Mouse (Mus musculus) layer of hippocampus, adult 2 months (tissue): ENCODE measurements at regions not wholly inside any gene's neighbourhood (a gene's known extent, or its start where the extent isn't known, plus 50 kb on each side); places are given as distances from the start of the nearest gene placed in this dataset.

Experiments used
- DNase-seq, 2 experiments: peaks; one replicate each; pipeline ENCODE4 v3.0.0; 2022; ENCODE audit warnings: low spot score in 2 of 2
- H3K27ac ChIP-seq: fragments of 200-600 bp; 2 replicates; pipeline ENCODE4 v1.8.1; 2022
- H3K4me3 ChIP-seq: fragments of 200-600 bp; 2 replicates; pipeline ENCODE4 v1.8.1; 2022; ENCODE audit warnings: mild to moderate bottlenecking
- CTCF ChIP-seq: fragments of 200-600 bp; conservative IDR thresholded peaks from 2 replicates; pipeline ENCODE4 v1.8.1; 2022; ENCODE audit warnings: antibody characterized with exemption, mild to moderate bottlenecking, moderate library complexity

DNA sequence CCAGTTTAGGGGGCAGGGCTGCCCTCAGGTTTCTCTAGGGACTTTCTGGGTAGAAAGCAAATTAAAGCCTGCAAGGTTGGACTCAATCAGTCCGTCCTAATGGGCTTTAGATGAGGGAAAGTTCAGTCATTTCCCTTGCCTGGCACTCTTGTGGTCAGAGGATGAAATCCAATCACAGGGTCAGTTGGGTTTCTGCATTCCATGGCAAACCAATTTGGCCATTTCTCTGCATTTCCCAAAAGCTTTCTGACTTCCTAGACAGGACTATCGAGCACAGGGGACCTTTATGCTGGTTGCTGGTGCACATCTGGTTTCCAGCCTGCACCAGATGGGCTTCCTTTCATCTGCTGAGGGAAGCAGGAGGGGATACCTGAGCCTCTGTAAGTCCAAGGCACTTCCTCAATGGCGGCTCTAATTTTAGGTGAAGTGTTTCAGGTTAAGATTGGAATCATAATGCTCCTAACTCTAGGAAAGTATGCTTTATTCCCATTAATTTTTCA is 102.6 kb downstream of the Cyp26a1 start:
- no peak overlapping the region for H3K4me3 ChIP-seq
- TF ChIP-seq CTCF: no peak
- H3K27ac ChIP-seq: no peak overlapping the region
- DNase-seq: no peak

DNA sequence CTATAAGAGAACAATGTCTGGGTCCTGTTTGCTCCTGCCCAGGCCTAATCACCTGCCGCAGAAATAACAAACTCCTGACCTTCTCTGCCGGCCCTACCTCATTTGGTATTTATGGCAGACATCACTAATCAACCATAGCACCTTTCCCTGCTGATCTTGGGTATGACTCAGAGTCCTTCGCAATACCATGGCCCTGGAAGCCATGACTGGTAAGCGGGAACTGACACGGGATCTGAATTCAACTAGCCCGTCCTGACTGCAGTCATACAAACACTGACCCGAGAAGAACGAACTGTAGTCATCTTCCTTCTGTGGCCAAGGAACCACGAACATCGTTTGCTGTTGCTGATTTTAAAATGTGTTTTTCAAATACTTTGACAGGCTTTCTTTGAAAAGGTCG is 112.1 kb downstream of the Cyp26a1 start:
- Histone ChIP-seq H3K27ac (no peak overlapping the region), H3K4me3 (no peak overlapping the region)
- no peak for TF ChIP-seq CTCF
- no peak for DNase-seq

DNA sequence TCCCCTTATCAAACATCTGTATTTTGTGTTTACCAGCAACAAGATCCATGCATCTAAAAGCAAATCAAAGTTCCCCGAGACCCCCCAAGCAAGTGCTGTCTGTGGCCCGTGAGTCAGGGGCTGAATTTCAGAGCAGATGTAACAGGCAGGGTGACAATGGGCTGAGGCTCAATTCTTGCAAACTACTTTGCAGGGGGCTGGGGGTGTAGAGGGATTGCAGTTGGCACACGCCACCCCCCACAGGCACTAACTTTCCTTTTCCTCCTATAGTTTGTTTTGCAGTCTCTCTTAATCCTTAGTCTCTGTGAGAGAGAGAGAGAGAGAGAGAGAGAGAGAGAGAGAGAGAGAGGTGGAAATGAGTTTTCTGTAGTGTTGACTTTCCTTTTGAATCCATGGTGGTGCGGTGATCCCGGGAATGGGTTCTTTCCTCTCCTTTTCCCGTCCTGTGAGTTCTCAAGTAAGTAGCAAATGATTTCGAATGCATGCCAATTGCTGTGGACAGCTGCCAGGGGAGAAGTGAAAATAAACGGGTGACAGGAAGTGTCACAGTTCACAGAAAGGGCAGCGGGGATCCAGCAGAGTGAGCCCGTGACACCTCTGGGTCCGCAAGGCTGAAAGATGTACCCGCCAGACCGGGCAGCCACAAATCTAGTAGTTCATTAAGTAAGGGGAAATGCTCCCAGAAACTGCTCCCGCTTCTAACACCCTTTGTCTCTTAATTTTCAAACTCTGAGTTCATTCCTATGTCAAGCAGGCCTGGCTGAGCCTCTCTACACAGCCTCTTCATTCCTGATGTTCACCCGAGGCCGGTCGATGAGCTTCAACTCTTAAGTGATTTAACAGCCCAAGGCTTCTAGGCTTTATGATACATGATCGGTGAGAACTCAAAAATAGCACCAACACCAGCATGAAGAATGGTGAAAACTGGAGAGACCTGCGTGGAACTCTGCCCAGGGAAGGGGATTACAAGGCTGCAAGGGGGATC is 116.8 kb downstream of the Cyp26a1 start:
- TF ChIP-seq CTCF: no peak
- no peak for DNase-seq

DNA sequence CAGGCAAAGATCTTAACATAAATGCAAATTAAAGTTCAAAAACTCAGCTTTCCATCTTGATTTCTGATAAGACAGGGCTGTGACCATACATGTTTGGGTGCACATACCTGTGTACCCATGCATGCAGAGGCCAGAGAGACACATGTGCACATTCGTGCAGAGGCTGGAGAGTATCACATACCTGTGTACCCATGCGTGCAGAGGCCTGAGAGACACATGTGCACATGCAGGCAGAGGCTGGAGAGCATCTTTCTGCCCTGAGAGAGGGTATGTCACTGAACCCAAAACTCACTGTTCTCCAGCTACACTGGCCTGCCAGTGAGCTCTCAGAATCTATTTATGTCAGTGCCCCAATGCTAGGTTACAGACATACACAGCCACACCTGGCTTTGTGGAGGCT is 118.0 kb downstream of the Cyp26a1 start:
- DNase-seq: no peak
- no peak for TF ChIP-seq CTCF
- H3K4me3 ChIP-seq: no peak overlapping the region
- no peak overlapping the region for H3K27ac ChIP-seq

More for the DNA sequence above, 116.8 kb downstream of the Cyp26a1 start:
- Histone ChIP-seq H3K4me3 (no peak overlapping the region), H3K27ac (no peak overlapping the region)

DNA sequence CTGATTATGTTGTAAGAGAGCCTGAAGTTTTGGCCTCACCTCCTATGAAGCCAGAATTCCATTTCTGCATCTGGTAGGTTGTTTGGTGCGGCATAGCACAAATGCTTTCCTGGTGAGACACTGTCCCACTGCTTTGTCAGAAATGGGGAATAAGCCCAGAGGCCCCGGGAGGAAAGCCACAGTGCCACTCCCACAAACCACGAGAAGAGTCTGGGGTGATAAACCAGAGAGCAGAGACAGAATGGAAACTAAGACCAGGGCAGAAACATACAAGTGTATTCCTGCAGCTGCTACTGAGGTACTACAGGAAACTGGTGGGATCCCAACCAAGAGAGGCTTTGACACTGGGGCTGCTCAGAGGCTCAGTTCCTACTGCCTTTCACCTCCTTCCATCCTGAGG is 123.6 kb downstream of the Cyp26a1 start:
- no peak overlapping the region for H3K27ac ChIP-seq
- no peak for TF ChIP-seq CTCF
- no peak for DNase-seq
- no peak overlapping the region for H3K4me3 ChIP-seq

DNA sequence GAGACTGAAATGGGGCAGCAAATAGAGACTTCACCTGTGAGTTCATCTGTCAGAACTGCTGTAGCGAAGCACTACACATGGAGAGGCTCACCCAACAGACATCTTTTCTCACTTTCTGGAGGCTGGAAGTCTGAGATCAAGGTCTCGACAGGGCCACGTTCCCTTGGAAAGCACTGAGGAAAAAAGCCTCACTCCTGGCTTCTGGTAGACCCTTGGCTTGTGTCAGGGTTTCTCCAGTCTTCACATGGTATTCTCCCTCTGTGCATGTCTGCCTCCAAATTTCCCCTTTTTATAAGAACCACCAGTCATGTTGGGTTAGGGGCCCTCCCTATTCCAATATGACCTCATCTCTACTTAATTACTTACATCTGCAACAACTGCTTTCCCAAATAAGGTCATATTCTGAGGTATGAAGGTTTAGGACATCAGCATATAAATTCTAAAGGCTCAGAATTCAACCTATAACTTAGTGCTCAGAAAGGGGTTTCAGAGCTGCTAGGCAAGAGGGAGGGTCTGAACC is 124.1 kb downstream of the Cyp26a1 start:
- TF ChIP-seq CTCF: no peak
- no peak for DNase-seq
- H3K4me3 ChIP-seq: no peak overlapping the region
- H3K27ac ChIP-seq: no peak overlapping the region

DNA sequence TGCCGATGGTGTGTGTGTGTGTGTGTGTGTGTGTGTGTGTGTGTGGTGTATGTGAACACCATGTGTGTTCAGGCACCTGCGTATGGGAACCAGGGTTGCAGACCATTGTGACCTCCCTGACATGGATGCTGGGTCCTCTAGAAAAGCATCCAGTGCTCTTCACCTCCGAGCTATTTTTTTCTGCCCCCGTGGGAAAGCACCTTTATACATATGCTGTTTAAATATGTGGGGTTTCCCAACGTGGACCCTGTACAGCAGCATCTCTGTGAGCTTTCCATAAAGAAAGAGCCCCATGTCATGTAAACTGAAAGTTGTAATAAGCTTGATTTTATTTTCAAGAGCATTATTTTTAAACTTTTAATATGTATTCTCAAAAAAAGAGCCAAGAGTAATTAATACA is 126.6 kb downstream of the Cyp26a1 start:
- DNase-seq: no peak
- no peak for TF ChIP-seq CTCF

DNA sequence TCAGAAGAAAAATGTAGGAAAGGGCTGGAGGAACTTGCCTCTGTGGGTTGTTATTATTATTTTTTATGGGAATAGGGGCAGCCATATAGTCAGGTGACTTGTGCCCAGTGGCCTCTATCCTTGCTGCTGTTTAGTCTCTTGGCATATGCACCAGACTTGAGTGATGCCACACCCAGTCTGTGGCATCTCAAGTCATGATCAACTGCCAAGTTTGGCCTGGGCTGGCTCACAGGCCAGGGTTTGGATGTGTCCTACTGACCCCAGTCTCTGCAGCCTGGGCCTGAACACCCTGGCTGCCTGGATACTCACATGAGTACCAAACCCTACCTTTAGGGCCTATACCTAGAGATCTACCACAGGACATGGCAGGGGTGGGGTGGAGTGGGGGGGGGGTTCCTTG is 133.8 kb downstream of the Cyp26a1 start:
- TF ChIP-seq CTCF: no peak
- no peak overlapping the region for H3K4me3 ChIP-seq
- no peak overlapping the region for H3K27ac ChIP-seq
- no peak for DNase-seq

More for the DNA sequence above, 126.6 kb downstream of the Cyp26a1 start:
- Histone ChIP-seq H3K4me3 (no peak overlapping the region), H3K27ac (no peak overlapping the region)

DNA sequence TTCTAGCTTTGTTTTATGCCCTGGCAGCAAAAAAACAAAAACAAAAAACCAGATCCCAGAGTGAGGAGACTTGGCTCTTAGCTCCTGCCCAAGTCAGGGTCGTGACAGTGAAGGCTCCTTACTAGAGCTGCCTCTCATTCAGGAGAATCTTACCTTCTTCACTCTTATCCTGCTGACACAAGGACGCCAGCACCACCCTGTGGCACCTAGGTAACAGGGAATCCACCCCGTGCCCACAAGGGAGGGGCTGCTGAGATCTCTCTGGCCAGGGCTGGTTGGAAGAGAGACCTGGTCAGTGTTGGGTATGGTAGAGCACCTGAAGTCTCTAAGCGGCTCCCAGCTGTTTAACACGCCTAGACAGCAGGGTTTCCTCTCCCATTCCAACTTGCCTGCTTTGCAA is 139.3 kb downstream of the Cyp26a1 start:
- DNase-seq: no peak
- no peak; the same call in 1 of the 2 replicates for TF ChIP-seq CTCF
- Histone ChIP-seq H3K4me3 (no peak overlapping the region), H3K27ac (no peak overlapping the region)
